Mouse (Mus musculus) myocyte (in vitro differentiated cells): ENCODE results near the gene Gjc1.

Source experiments
- CEBPB ChIP-seq: IDR thresholded peaks from 2 replicates; pipeline ENCODE4 v1.6.1; 2011; ENCODE audit warnings: mild to moderate bottlenecking, moderate library complexity; ENCODE audit not compliant: poor library complexity, insufficient read depth, severe bottlenecking
- MAX ChIP-seq: IDR thresholded peaks from one replicate; pipeline ENCODE4 v1.6.1; 2011; ENCODE audit warnings: low read depth, mild to moderate bottlenecking, control low read depth
- MYOD1 ChIP-seq, 3 experiments: IDR thresholded peaks; one replicate each; pipeline ENCODE4 v1.6.1; 2011; ENCODE audit warnings: control low read depth in 2 of 3, low read depth in 2 of 3, mild to moderate bottlenecking in 2 of 3, moderate library complexity in 1 of 3; ENCODE audit not compliant: insufficient read length in 2 of 3, control insufficient read depth in 1 of 3
- MYOG ChIP-seq, 3 experiments: IDR thresholded peaks; one replicate each; pipeline ENCODE4 v1.6.1; 2011; ENCODE audit warnings: control low read depth in 2 of 3, low read depth in 2 of 3, mild to moderate bottlenecking in 2 of 3; ENCODE audit not compliant: insufficient read length in 2 of 3, control insufficient read depth in 1 of 3, insufficient read depth in 1 of 3
- POLR2A ChIP-seq: IDR thresholded peaks from one replicate; pipeline ENCODE4 v1.6.1; 2011; ENCODE audit warnings: low read depth, mild to moderate bottlenecking, control low read depth, moderate library complexity; ENCODE audit not compliant: insufficient read length
- POLR2AphosphoS2 ChIP-seq: IDR thresholded peaks from one replicate; pipeline ENCODE4 v1.6.1; 2011; ENCODE audit warnings: low read depth, control low read depth; ENCODE audit not compliant: insufficient read length
- REST ChIP-seq: IDR thresholded peaks from one replicate; pipeline ENCODE4 v1.6.1; 2011; ENCODE audit warnings: mild to moderate bottlenecking, control low read depth, moderate library complexity; ENCODE audit not compliant: insufficient read depth, insufficient read length
- SRF ChIP-seq: IDR thresholded peaks from one replicate; pipeline ENCODE4 v1.6.1; 2011; ENCODE audit warnings: low read depth; ENCODE audit not compliant: control insufficient read depth, insufficient read length
- TCF12 ChIP-seq: IDR thresholded peaks from one replicate; pipeline ENCODE4 v1.6.1; 2011; ENCODE audit warnings: mild to moderate bottlenecking, control low read depth; ENCODE audit not compliant: poor library complexity, insufficient read depth, severe bottlenecking
- USF1 ChIP-seq: IDR thresholded peaks from one replicate; pipeline ENCODE4 v1.6.1; 2011; ENCODE audit warnings: low read depth, mild to moderate bottlenecking, control low read depth, moderate library complexity

GRCm38 (mm10) chr11:102767055-102767670 is 52.3 kb downstream of the Gjc1 start:
- TF ChIP-seq MYOG (IDR thresholded peaks at IDR 0.05; ENCODE audit: control insufficient read depth in 1 of 3, insufficient read depth in 1 of 3, insufficient read length in 2 of 3, low read depth in 2 of 3) (no peak), MAX (no peak), POLR2A (no peak), MYOD1 (IDR thresholded peaks at IDR 0.05; ENCODE audit: control insufficient read depth in 1 of 3, insufficient read length in 2 of 3, low read depth in 2 of 3) (no peak), USF1 (no peak), TCF12 (no peak), CEBPB (no peak), REST (no peak), SRF (no peak), POLR2AphosphoS2 (no peak)
